Mouse (Mus musculus): ENCODE measurements around the gene Zfp385c. TPM values are rescaled to one million over a fixed set of nuclear protein-coding genes. Genes with fewer than 3 reads are reported as not detected.
"Not testable (repeated sequence)": the region's sequence is repeated elsewhere in the genome, so short reads cannot be mapped to it uniquely, and the experiment has no call there.

Zfp385c gene
- total RNA-seq, 2 experiments from 2014 or later: not detected

GRCm38 (mm10) chr11:100609997-100610680, 82.1 kb downstream of the Zfp385c start:
- ATAC-seq (replicated peaks; ENCODE audit: low FRiP score, low TSS enrichment, poor library complexity, severe bottlenecking): no peak

- no peak for ATAC-seq (replicated peaks; ENCODE audit: low FRiP score, low TSS enrichment, poor library complexity, severe bottlenecking)
These were observed 82.8 kb downstream of the Zfp385c start for GRCm38 (mm10) chr11:100609355-100609996.

- ATAC-seq (replicated peaks; ENCODE audit: low FRiP score, low TSS enrichment, poor library complexity, severe bottlenecking): no peak
These were observed 83.5 kb downstream of the Zfp385c start for GRCm38 (mm10) chr11:100608796-100609195.

- ATAC-seq (replicated peaks; ENCODE audit: low FRiP score, low TSS enrichment, poor library complexity, severe bottlenecking): no peak
These were observed 85.1 kb downstream of the Zfp385c start for GRCm38 (mm10) chr11:100607121-100607520.

GRCm38 (mm10) chr11:100605451-100605850, 86.8 kb downstream of the Zfp385c start:
- ATAC-seq (replicated peaks; ENCODE audit: low FRiP score, low TSS enrichment, poor library complexity, severe bottlenecking): no peak

- ATAC-seq (replicated peaks; ENCODE audit: low FRiP score, low TSS enrichment, poor library complexity, severe bottlenecking): no peak
These were observed 87.8 kb downstream of the Zfp385c start for GRCm38 (mm10) chr11:100604321-100605005.

- no peak for ATAC-seq (replicated peaks; ENCODE audit: low FRiP score, low TSS enrichment, poor library complexity, severe bottlenecking)
These were observed 88.4 kb downstream of the Zfp385c start for GRCm38 (mm10) chr11:100603813-100604212.

- ATAC-seq (replicated peaks; ENCODE audit: low FRiP score, low TSS enrichment, poor library complexity, severe bottlenecking): no peak
These were observed 89.1 kb downstream of the Zfp385c start for GRCm38 (mm10) chr11:100603155-100603554.

- ATAC-seq (replicated peaks; ENCODE audit: low FRiP score, low TSS enrichment, poor library complexity, severe bottlenecking): peak; percentile 67; the same call in 1 of the 2 replicates
These were observed 90.9 kb downstream of the Zfp385c start for GRCm38 (mm10) chr11:100601372-100601771.

GRCm38 (mm10) chr11:100598074-100598473, 94.2 kb downstream of the Zfp385c start:
- no peak for ATAC-seq (replicated peaks; ENCODE audit: low FRiP score, low TSS enrichment, poor library complexity, severe bottlenecking)

- ATAC-seq (replicated peaks; ENCODE audit: low FRiP score, low TSS enrichment, poor library complexity, severe bottlenecking): no peak
These were observed 96.7 kb downstream of the Zfp385c start for GRCm38 (mm10) chr11:100595533-100595932.

GRCm38 (mm10) chr11:100594608-100595007, 97.6 kb downstream of the Zfp385c start:
- no peak for ATAC-seq (replicated peaks; ENCODE audit: low FRiP score, low TSS enrichment, poor library complexity, severe bottlenecking)

- no peak for ATAC-seq (replicated peaks; ENCODE audit: low FRiP score, low TSS enrichment, poor library complexity, severe bottlenecking)
These were observed 99.8 kb downstream of the Zfp385c start for GRCm38 (mm10) chr11:100592346-100593046.

GRCm38 (mm10) chr11:100588462-100588861, 103.8 kb downstream of the Zfp385c start:
- no peak for ATAC-seq (replicated peaks; ENCODE audit: low FRiP score, low TSS enrichment, poor library complexity, severe bottlenecking)

- ATAC-seq (replicated peaks; ENCODE audit: low FRiP score, low TSS enrichment, poor library complexity, severe bottlenecking): no peak
These were observed 107.1 kb downstream of the Zfp385c start for GRCm38 (mm10) chr11:100585148-100585547.

- no peak for ATAC-seq (replicated peaks; ENCODE audit: low FRiP score, low TSS enrichment, poor library complexity, severe bottlenecking)
These were observed 107.7 kb downstream of the Zfp385c start for GRCm38 (mm10) chr11:100584561-100584961.

- ATAC-seq (replicated peaks; ENCODE audit: low FRiP score, low TSS enrichment, poor library complexity, severe bottlenecking): no peak
These were observed 109.4 kb downstream of the Zfp385c start for GRCm38 (mm10) chr11:100582836-100583235.

GRCm38 (mm10) chr11:100582413-100582812, 109.8 kb downstream of the Zfp385c start:
- not testable (repeated sequence) for ATAC-seq (replicated peaks; ENCODE audit: low FRiP score, low TSS enrichment, poor library complexity, severe bottlenecking)

GRCm38 (mm10) chr11:100581756-100582155, 110.5 kb downstream of the Zfp385c start:
- ATAC-seq (replicated peaks; ENCODE audit: low FRiP score, low TSS enrichment, poor library complexity, severe bottlenecking): peak; percentile 86

- no peak for ATAC-seq (replicated peaks; ENCODE audit: low FRiP score, low TSS enrichment, poor library complexity, severe bottlenecking)
These were observed 112.0 kb downstream of the Zfp385c start for GRCm38 (mm10) chr11:100580275-100580674.
